Mouse (Mus musculus) macrophage (primary cell): ENCODE data around the gene Aprt. TPM values are rescaled to one million over a fixed set of nuclear protein-coding genes. Genes with fewer than 3 reads are reported as not detected.

Experiments used
- H3K27ac ChIP-seq: fragments of 350-480 bp; formaldehyde crosslinking; 2 replicates; pipeline ENCODE4 v1.9.0; 2021
- H3K36me3 ChIP-seq: fragments of 350-480 bp; formaldehyde crosslinking; 2 replicates; pipeline ENCODE4 v1.9.0; 2021; ENCODE audit errors: inconsistent target
- H3K4me3 ChIP-seq: fragments of 350-480 bp; formaldehyde crosslinking; 2 replicates; pipeline ENCODE4 v1.9.0; 2021; ENCODE audit errors: inconsistent target
- H3K79me2 ChIP-seq: fragments of 350-480 bp; formaldehyde crosslinking; 2 replicates; pipeline ENCODE4 v1.9.0; 2021; ENCODE audit errors: inconsistent target
- WGBS: methylation state at CpG from one replicate; pipeline ENCODE4 v1.1.7; 2026; ENCODE audit warnings: inconsistent platforms; ENCODE audit not compliant: missing documents; 5-methylcytosine and 5-hydroxymethylcytosine counted together
- polyA plus RNA-seq: library from polyadenylated mRNA; stranded (reverse); fragments of 250-400 nt; gene quantifications from 3 replicates; pipeline ENCODE4 v1.2.4, GENCODE M21; 2018; ENCODE audit warnings: inconsistent platforms

The Aprt gene
- polyA plus RNA-seq, 1 experiment from 2014 or later = 89.7 TPM

DNA sequence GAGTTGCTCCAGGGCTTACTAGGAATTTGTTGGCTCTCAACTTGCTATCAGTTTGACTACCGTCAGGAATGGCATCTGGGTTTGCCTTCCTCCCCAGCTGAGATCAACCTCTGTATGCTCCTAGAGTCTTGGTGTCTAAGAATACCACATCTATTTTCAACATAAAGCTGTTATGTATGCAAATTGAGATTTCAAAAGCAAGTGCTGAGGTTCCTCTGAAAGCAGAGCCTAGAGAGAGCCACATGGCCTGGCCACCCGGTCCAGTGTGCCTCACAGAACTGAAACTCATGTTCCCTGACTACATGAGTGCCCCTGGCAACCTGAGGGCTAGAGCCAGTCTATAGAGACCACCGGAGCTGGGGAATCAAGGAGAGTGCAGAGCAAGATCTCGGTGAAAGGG is 28.7 kb upstream of the Aprt start:
- Histone ChIP-seq H3K4me3 (no peak overlapping the region), H3K79me2 (peaks cover 28% of the 10 kb centered on the region), H3K36me3 (peaks cover 27% of the 10 kb centered on the region; the same call in 1 of the 2 replicates), H3K27ac (peak overlapping the region; percentile 62)
- WGBS = 45% methylated on average over 4 of the region's 4 CpGs

DNA sequence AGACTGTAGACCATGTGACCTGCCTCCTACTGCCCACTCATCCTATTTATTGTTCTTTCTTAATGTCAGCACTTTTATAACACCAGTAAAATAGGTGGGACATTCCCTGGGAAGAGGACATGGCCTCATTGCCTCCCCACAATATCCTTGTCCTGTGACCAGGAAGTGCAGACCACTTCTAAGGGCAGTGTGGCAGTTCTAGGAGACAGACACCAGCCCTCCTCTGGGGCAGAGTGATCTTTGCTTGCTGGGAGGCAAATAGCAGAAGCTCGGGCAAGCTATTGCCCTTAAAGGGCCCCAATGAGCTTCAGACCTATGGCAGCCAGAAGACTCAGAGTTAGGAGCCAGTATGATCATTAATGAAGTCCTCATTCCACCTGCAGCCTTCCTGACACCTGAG is 27.9 kb upstream of the Aprt start:
- Histone ChIP-seq H3K27ac (peak overlapping the region; percentile 62), H3K4me3 (no peak overlapping the region), H3K36me3 (peaks cover 34% of the 10 kb centered on the region; the same call in 1 of the 2 replicates), H3K79me2 (peaks cover 21% of the 10 kb centered on the region)
- 27% methylated on average over 1 of the region's 1 CpGs for WGBS

DNA sequence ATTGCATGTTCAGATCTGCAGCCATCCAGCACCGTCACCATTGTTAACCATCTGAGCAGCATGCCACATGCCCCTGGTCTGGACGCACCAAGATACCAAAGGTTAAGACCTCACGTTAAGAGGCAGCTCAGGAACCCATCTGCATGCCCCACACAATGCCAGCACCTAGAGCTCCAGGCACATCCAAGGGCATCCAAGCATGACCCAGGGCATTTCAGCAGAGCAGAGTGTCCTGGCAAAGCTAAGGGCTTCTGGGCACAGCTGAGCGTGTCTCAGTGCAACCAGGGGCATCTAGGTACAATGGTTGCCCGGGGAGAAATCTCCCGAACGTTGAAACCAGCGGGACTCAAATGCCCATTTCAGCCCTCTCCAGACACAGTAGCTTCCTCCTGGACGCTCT is 24.0 kb upstream of the Aprt start:
- no peak overlapping the region for H3K4me3 ChIP-seq
- over 99% methylated on average over 9 of the region's 9 CpGs for WGBS
- H3K27ac ChIP-seq = no peak overlapping the region
- H3K79me2 ChIP-seq = no peaks in the 10 kb centered on the region; the same call in 1 of the 2 replicates
- H3K36me3 ChIP-seq = peaks cover 54% of the 10 kb centered on the region

- Histone ChIP-seq H3K4me3 (no peak overlapping the region), H3K79me2 (no peaks in the 10 kb centered on the region), H3K36me3 (peaks cover 54% of the 10 kb centered on the region), H3K27ac (no peak overlapping the region)
- 37% methylated on average over 4 of the region's 4 CpGs for WGBS
Measured at GRCm38 (mm10) chr8:122596031-122596430, 19.3 kb upstream of the Aprt start.

- H3K79me2 ChIP-seq = no peaks in the 10 kb centered on the region
- H3K4me3 ChIP-seq = no peak overlapping the region
- 90% methylated on average over 17 of the region's 19 CpGs for WGBS
- no peak overlapping the region for H3K27ac ChIP-seq
- H3K36me3 ChIP-seq = peaks cover 33% of the 10 kb centered on the region
Measured at GRCm38 (mm10) chr8:122593783-122594507, 17.2 kb upstream of the Aprt start.

DNA sequence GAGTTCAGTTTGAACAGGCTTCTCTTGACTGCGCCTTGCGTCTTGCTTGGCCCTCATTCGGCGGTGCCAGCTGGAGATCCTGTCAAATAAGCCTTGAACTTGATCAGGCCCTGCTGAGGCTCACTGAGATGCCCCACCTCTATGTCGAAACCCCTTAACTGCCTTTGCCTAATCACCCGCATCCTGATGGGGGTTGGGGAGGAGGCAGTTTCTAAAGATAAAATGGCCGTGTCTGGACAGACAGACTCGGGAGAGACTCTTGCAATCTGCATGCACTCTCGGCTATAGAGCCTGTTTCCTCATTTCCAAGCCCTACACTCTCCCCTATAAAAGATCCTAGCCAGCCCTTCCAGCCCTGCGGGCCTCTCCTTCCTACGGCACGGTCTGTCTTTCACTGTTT is 16.5 kb upstream of the Aprt start:
- Histone ChIP-seq H3K36me3 (peaks cover 26% of the 10 kb centered on the region), H3K27ac (no peak overlapping the region)
- 39% methylated on average over 12 of the region's 12 CpGs for WGBS

DNA sequence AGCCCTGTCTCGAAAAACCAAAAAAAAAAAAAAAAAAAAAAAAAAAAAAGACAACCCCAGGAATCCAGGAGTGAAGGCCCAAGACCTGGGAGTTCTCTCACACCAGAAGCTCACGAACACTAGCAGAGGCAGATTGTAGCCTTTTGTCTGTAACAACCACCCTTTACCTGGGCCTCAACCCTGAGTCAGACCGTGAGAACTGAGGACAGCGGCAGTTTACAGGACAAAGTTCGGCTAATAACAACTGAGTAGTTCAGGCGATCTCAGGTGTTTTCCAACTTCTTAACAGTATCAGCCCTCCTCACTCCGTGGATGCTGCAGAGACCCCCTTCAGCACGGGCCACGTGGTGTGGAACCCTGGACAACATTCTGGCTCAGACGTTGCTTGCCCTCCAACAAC is 10.0 kb upstream of the Aprt start:
- Histone ChIP-seq H3K36me3 (no peaks in the 10 kb centered on the region), H3K27ac (no peak overlapping the region), H3K79me2 (no peaks in the 10 kb centered on the region), H3K4me3 (no peak overlapping the region)
- WGBS = 95% methylated on average over 8 of the region's 10 CpGs

More for the DNA sequence above, 16.5 kb upstream of the Aprt start:
- H3K79me2 ChIP-seq = no peaks in the 10 kb centered on the region
- no peak overlapping the region for H3K4me3 ChIP-seq

GRCm38 (mm10) chr8:122586171-122586570 is 9.5 kb upstream of the Aprt start:
- H3K4me3 ChIP-seq = no peak overlapping the region
- H3K79me2 ChIP-seq = no peaks in the 10 kb centered on the region
- no peaks in the 10 kb centered on the region for H3K36me3 ChIP-seq
- 91% methylated on average over 7 of the region's 7 CpGs for WGBS
- peak overlapping the region; percentile 68 for H3K27ac ChIP-seq

GRCm38 (mm10) chr8:122585411-122585891 is 8.7 kb upstream of the Aprt start:
- 50% methylated on average over 14 of the region's 14 CpGs for WGBS

DNA sequence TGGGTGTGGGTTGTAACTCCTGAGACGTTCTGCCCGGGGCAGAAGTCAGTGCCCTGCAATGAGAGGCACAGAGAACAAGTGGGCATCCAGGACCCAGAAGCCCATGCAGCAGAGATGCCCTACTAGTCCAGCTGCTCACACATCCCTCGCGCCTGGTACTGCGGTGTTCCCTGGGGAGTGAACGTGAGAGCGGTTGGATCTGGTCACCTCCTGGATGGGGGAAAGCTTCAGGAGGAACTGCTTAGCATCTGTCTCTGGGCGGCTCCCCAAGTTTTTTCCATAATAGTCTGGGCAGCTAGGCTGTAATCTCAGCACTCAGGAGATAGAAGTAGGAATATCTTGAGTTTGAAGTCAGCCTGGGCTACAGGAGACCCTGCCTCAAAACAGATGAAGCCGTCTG is 8.3 kb upstream of the Aprt start:
- Histone ChIP-seq H3K4me3 (no peak overlapping the region), H3K36me3 (no peaks in the 10 kb centered on the region), H3K79me2 (no peaks in the 10 kb centered on the region), H3K27ac (peak overlapping the region; percentile 68)
- WGBS = 87% methylated on average over 9 of the region's 9 CpGs

More at GRCm38 (mm10) chr8:122585411-122585891, 8.7 kb upstream of the Aprt start:
- Histone ChIP-seq H3K27ac (peak overlapping the region; percentile 68), H3K4me3 (no peak overlapping the region), H3K36me3 (no peaks in the 10 kb centered on the region), H3K79me2 (no peaks in the 10 kb centered on the region)

GRCm38 (mm10) chr8:122580926-122581325 is 4.2 kb upstream of the Aprt start:
- WGBS = 97% methylated on average over 8 of the region's 15 CpGs
- peaks cover 5% of the 10 kb centered on the region for H3K79me2 ChIP-seq
- H3K36me3 ChIP-seq = 0 out of 2 replicates have a peak, but pooled peaks cover 9% of the 10 kb centered on the region
- H3K4me3 ChIP-seq = no peak overlapping the region
- H3K27ac ChIP-seq = no peak overlapping the region

DNA sequence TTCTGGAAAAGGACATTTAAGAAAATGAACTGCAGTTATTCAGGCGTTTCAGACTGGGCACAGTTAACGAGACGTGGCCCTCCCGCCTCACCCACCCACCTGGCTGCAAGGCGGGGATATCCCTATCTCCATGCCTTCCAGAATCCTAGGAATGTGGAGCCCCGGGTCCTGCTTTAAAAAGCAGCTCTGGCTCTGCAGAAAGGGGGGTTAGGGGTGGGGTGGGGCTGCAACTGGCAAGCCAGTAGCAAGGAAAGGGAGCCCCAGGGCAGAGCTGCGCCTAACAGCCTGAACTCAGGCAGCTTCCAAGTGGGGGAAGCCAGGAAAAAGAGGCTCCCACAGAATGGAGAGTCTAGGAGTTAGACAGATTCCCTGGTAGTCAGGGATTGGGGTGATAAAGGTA is 2.5 kb upstream of the Aprt start:
- 90% methylated on average over 7 of the region's 7 CpGs for WGBS
- H3K27ac ChIP-seq = no peak overlapping the region
- peaks cover 20% of the 10 kb centered on the region for H3K79me2 ChIP-seq
- 0 out of 2 replicates have a peak, but pooled peaks cover 9% of the 10 kb centered on the region for H3K36me3 ChIP-seq
- no peak overlapping the region for H3K4me3 ChIP-seq

DNA sequence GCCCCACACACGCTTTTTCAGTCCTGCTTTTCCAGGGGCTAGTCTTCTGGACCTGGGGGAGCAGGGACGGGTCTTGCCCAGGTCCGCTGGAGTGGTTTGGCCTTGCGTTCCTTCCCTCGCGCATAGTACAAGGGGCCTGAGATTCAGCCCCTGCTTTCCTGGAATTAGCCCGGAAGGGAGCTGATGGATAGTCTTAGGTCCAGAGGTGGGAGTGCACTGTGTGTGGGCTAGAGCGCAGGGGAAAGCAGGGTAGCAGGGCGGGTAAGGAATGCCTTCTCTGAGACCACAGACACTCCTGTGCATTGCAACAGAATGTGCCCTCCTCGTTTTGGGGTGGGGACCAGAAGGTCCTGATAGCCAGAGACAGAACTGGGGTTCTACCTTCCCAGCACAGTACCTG is 407 bp upstream of the Aprt start:
- no peak overlapping the region for H3K4me3 ChIP-seq
- H3K27ac ChIP-seq = no peak overlapping the region
- H3K79me2 ChIP-seq = peaks cover 25% of the 10 kb centered on the region
- 74% methylated on average over 10 of the region's 10 CpGs for WGBS
- peaks cover 22% of the 10 kb centered on the region; the same call in 1 of the 2 replicates for H3K36me3 ChIP-seq

DNA sequence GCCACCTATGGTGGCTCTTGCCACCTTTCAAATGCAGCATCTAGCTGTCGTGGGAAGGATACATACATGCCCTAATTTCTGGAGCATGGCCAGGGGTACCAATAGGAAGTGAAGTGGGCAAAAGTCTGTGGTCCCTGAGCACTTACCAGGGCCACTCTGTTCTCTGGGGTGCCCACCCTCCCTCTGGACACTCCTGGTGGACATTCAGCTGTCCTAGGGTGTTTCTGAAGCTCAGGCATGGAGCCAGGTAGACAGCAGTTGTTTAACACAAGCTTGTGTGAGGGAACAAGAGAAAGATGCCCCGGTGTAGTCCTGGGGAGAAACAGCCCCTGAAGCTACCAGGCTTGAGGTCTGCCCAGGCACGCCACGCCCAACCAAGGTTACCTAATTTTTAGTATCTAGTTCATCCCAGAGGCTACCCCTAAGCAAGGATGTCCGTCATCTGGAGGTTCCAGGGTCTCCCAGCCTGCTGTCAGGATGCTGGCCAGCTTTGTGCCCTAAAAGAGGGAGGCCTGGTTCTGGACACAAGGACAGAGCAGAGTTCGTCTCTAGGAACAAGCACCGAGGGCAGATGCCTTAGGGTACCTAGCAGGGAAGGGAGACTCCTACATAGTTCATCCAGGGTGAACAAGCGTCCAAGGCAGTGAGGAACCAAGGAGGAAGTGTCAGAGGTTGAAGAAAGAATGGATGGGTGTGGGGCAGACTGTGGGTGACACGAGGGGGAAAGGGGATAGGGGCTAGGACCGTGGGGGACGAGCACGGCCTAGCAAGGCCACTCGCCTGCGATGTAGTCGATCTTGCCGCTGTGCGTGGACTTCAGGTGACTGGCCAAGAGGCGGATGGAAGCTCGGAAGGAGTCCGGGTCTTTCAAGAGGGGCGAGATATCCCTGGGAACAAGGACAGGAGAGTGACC is 718 bp downstream of the Aprt start:
- Histone ChIP-seq H3K4me3 (peak overlapping the region; percentile 78), H3K27ac (peak overlapping the region; percentile 78), H3K79me2 (peaks cover 36% of the 10 kb centered on the region), H3K36me3 (peaks cover 31% of the 10 kb centered on the region)
- 10% methylated on average over 21 of the region's 21 CpGs for WGBS

- peaks cover 43% of the 10 kb centered on the region for H3K79me2 ChIP-seq
- 56% methylated on average over 8 of the region's 8 CpGs for WGBS
- H3K36me3 ChIP-seq = peaks cover 38% of the 10 kb centered on the region
- peak overlapping the region; percentile 78 for H3K27ac ChIP-seq
- peak overlapping the region; percentile 78 for H3K4me3 ChIP-seq
Measured at GRCm38 (mm10) chr8:122575286-122575685, 1.4 kb downstream of the Aprt start.
